Mouse (Mus musculus) stomach, postnatal 0 days (tissue): Measurements from ENCODE around the gene Cyp27b1. TPM values are rescaled to one million over a fixed set of nuclear protein-coding genes. Genes with fewer than 3 reads are reported as not detected.

Experiments used
- ATAC-seq: fragments of 200-750 bp; cut with Nextera tagmentation; 2 replicates; pipeline ENCODE4 v1.8.0; 2017; ENCODE audit not compliant: low FRiP score, low TSS enrichment
- DNase-seq: peaks from one replicate; pipeline ENCODE4 v3.0.0-alpha.2; 2016; ENCODE audit warnings: low spot score
- H3K27ac ChIP-seq: fragments of 300-500 bp; sonication (generic); replicated peaks from 2 replicates; pipeline ENCODE4 v1.5.1; 2014; ENCODE audit warnings: mild to moderate bottlenecking, control low read depth
- H3K27me3 ChIP-seq: fragments of 300-500 bp; sonication (generic); 2 replicates; pipeline ENCODE4 v1.6.1; 2014; ENCODE audit warnings: low read length; ENCODE audit not compliant: control insufficient read depth, insufficient read depth
- H3K36me3 ChIP-seq: fragments of 300-500 bp; sonication (generic); 2 replicates; pipeline ENCODE4 v1.6.1; 2014; ENCODE audit warnings: low read length, mixed read lengths; ENCODE audit not compliant: control insufficient read depth, insufficient read depth
- H3K4me1 ChIP-seq: fragments of 300-500 bp; sonication (generic); replicated peaks from 2 replicates; pipeline ENCODE4 v1.6.1; 2014; ENCODE audit warnings: antibody characterized with exemption; ENCODE audit not compliant: control insufficient read depth, insufficient read depth
- H3K4me2 ChIP-seq: fragments of 300-500 bp; sonication (generic); replicated peaks from 2 replicates; pipeline ENCODE4 v1.6.1; 2014; ENCODE audit warnings: low read depth, mild to moderate bottlenecking, control low read depth, moderate library complexity
- H3K4me3 ChIP-seq: fragments of 300-500 bp; sonication (generic); 2 replicates; pipeline ENCODE4 v1.5.1; 2014; ENCODE audit warnings: low read depth, low read length, control low read depth
- H3K9ac ChIP-seq: fragments of 300-500 bp; sonication (generic); 2 replicates; pipeline ENCODE4 v1.6.1; 2014; ENCODE audit warnings: mild to moderate bottlenecking, low read length, control low read depth, mixed read lengths
- H3K9me3 ChIP-seq: fragments of 300-500 bp; sonication (generic); 2 replicates; pipeline ENCODE4 v1.6.1; 2016; ENCODE audit warnings: low read length; ENCODE audit not compliant: control insufficient read depth
- CTCF ChIP-seq: IDR thresholded peaks from 2 replicates; pipeline ENCODE4 v1.5.1; 2016; ENCODE audit warnings: antibody characterized with exemption, low read depth, mild to moderate bottlenecking, moderate library complexity
- EP300 ChIP-seq: optimal IDR thresholded peaks from 2 replicates; pipeline ENCODE3; 2016; ENCODE audit warnings: antibody characterized with exemption
- WGBS: fragments of 180-500 bp; shearing (Covaris S2); extraction: QIAGEN DNeasy Blood & Tissue Kit; methylation state at CpG from one replicate; pipeline ENCODE4 v1.1.7; 2014; 5-methylcytosine and 5-hydroxymethylcytosine counted together
- polyA plus RNA-seq: library from polyadenylated mRNA; unstranded; fragments of >200 nt; fragmentation: Nextera tagmentation; extraction: Ambion mirVana; gene quantifications from 2 replicates; pipeline ENCODE4 v1.2.1, GENCODE M21; 2015

The Cyp27b1 gene
- polyA plus RNA-seq, 1 experiment from 2014 or later, result 0.13 TPM

DNA sequence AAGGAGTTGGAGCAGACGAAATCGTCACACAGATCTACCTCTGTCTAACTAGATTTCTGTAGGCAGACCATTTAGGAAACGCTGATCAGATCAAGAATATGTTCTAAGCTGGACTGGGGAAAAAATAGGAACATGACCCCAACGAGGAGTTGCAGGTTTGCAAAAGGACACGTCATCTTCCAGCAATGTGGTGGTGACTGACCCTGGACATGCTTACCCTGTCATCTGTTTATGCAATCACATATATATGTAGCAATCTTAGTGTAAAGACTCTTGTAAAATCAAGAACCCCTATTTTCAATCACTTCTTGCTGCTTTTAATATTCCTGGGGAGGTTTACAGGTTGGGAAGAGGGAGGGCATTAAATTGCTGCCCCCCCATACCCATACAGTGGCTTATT, 14.5 kb downstream of the Cyp27b1 start:
- Histone ChIP-seq H3K27ac (no peak overlapping the region), H3K4me1 (0 out of 2 replicates have a peak, but pooled peaks cover 4% of the 10 kb centered on the region), H3K4me2 (no peak overlapping the region), H3K9ac (no peak overlapping the region), H3K9me3 (no peaks in the 10 kb centered on the region), H3K4me3 (no peak overlapping the region), H3K36me3 (peaks cover 12% of the 10 kb centered on the region), H3K27me3 (no peaks in the 10 kb centered on the region)
- no peak for DNase-seq
- TF ChIP-seq CTCF, result no peak
- TF ChIP-seq EP300, result no peak
- 64% methylated on average over 5 of the region's 5 CpGs for WGBS
- ATAC-seq, result no peak

DNA sequence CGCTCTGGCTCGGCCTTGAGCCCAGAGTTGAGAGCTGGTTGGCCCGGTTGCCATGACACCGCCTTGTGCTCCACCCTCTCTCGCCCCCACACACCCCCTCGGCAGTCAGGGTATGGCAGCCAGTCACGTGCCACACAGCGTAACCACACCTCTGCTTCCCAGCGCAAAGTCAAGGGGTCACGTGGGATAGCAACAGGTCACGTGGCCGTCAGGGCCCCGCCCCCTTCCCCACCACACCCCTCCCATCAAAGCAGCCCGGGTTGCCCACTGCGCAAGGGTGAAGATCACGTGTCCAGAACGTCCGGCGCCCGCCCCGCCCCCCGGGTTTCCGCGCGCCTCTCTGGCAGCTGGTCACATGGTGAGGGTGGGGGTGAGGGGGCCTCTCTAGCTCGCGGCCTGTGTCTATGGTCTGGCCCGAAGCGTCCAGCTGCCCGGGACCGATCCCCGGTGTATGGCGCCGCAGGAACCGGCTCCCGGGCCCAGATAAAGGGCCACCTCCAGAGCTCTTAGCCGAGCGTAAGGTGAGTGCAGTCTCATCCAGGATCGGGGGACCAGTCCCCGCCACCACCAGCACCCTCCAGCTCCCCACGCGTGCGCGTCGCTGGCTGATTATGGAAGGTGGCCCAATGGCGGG, 15.3 kb downstream of the Cyp27b1 start, which contains the start of gene Cdk4:
Gene Cdk4, plus strand, starts transcription at position 296 of the 634 bp plus-strand sequence.
- TF ChIP-seq EP300, result no peak
- TF ChIP-seq CTCF, result peak; percentile 7; the same call in 1 of the 2 replicates
- WGBS, result under 1% methylated on average over 39 of the region's 46 CpGs

DNA sequence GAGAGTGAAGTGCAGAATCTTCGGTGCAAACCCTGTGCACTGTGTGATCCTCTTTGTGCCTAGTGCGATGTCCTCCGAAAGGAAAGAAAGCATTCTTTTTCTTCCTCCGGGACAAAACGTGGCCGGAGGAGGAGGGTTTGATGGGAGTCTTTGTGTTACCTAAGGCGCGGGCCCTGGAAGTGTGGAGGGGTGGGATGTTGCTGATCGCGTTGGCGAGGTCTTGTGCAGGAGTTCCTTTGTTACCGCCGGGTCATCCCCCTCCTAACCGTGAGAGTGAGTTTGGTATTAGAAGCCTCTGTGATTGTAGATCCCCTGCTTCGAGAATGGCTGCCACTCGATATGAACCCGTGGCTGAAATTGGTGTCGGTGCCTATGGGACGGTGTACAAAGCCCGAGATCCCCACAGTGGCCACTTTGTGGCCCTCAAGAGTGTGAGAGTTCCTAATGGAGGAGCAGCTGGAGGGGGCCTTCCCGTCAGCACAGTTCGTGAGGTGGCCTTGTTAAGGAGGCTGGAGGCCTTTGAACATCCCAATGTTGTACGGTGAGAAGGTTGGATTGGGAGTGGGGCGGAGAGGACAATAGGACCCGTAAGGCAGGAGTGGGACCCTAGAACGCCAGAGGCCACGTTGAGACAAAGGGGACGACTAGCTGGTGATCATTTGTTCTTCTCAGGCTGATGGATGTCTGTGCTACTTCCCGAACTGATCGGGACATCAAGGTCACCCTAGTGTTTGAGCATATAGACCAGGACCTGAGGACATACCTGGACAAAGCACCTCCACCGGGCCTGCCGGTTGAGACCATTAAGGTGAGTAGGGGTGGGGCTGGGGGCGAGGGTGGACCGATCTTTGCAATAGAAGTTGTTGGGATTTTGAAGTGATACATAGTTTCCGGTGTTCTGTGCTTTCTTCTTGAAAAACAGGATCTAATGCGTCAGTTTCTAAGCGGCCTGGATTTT, 16.1 kb downstream of the Cyp27b1 start:
- 0 out of 2 replicates have a peak, but pooled peaks cover 4% of the 10 kb centered on the region for H3K4me1 ChIP-seq
- TF ChIP-seq EP300, result no peak
- no peak for TF ChIP-seq CTCF
- WGBS, result 5% methylated on average over 37 of the region's 37 CpGs
- peak overlapping the region; percentile 88 for H3K27ac ChIP-seq
- peak overlapping the region; percentile 85 for H3K4me2 ChIP-seq
- H3K27me3 ChIP-seq, result no peaks in the 10 kb centered on the region
- ATAC-seq (0 out of 2 replicates have a peak, but pooled peaks have one; percentile 1), DNase-seq (no peak)
- H3K9me3 ChIP-seq, result no peaks in the 10 kb centered on the region
- peaks cover 13% of the 10 kb centered on the region for H3K36me3 ChIP-seq
- H3K9ac ChIP-seq, result peak overlapping the region; percentile 78
- H3K4me3 ChIP-seq, result peak overlapping the region; percentile 66

More for the DNA sequence above, 15.3 kb downstream of the Cyp27b1 start, which contains the start of gene Cdk4:
- Histone ChIP-seq H3K4me1 (0 out of 2 replicates have a peak, but pooled peaks cover 4% of the 10 kb centered on the region), H3K4me2 (peak within 1 kb of the TSS; percentile 85), H3K27ac (peak within 1 kb of the TSS; percentile 88), H3K36me3 (peaks cover 13% of the 10 kb centered on the region), H3K4me3 (peak within 1 kb of the TSS; percentile 66), H3K27me3 (no peaks in the 10 kb centered on the region), H3K9me3 (no peaks in the 10 kb centered on the region), H3K9ac (peak within 1 kb of the TSS; percentile 78)
- peak; percentile 94 for ATAC-seq
- DNase-seq, result peak; percentile 99

GRCm38 (mm10) chr10:127065981-127066380, 17.9 kb downstream of the Cyp27b1 start:
- TF ChIP-seq CTCF, result no peak
- TF ChIP-seq EP300, result no peak
- Histone ChIP-seq H3K9ac (no peak overlapping the region), H3K4me1 (0 out of 2 replicates have a peak, but pooled peaks cover 4% of the 10 kb centered on the region), H3K36me3 (peaks cover 13% of the 10 kb centered on the region), H3K27ac (no peak overlapping the region), H3K9me3 (no peaks in the 10 kb centered on the region), H3K4me3 (no peak overlapping the region), H3K4me2 (no peak overlapping the region), H3K27me3 (no peaks in the 10 kb centered on the region)
- ATAC-seq (no peak), DNase-seq (no peak)
- 71% methylated on average over 9 of the region's 9 CpGs for WGBS

DNA sequence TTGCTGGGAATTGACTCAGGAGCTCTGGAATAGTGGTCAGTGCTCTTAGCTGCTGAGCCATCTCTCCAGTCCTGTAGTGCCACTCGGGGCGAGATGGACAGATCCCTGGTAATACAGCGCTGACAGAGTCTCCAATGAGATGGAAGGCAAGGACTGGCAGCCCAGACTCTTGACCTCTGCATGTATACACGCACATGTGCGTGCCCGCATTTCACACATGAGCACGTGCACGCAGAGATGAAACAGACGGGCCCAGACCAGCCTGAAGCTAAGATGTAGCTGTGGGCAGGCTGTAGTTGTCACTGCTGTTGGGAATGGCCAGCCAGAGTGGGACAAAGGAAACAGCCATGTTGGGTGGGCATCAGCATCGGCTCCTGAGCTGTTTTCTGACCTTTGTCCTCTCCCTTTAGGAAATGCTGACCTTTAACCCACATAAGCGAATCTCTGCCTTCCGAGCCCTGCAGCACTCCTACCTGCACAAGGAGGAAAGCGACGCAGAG, 18.5 kb downstream of the Cyp27b1 start:
- no peaks in the 10 kb centered on the region for H3K27me3 ChIP-seq
- WGBS, result 86% methylated on average over 14 of the region's 14 CpGs
- H3K9me3 ChIP-seq, result no peaks in the 10 kb centered on the region
- no peak overlapping the region for H3K27ac ChIP-seq
- ATAC-seq, result no peak
- H3K4me3 ChIP-seq, result no peak overlapping the region
- H3K9ac ChIP-seq, result no peak overlapping the region
- DNase-seq, result no peak
- H3K36me3 ChIP-seq, result peaks cover 13% of the 10 kb centered on the region
- TF ChIP-seq CTCF (no peak), EP300 (no peak)
- no peak overlapping the region for H3K4me2 ChIP-seq
- H3K4me1 ChIP-seq, result 0 out of 2 replicates have a peak, but pooled peaks cover 4% of the 10 kb centered on the region
